Mouse (Mus musculus): ENCODE measurements at regions not wholly inside any gene's neighbourhood (a gene's known extent, or its start where the extent isn't known, plus 50 kb on each side); places are given as distances from the start of the nearest gene placed in this dataset.

DNA sequence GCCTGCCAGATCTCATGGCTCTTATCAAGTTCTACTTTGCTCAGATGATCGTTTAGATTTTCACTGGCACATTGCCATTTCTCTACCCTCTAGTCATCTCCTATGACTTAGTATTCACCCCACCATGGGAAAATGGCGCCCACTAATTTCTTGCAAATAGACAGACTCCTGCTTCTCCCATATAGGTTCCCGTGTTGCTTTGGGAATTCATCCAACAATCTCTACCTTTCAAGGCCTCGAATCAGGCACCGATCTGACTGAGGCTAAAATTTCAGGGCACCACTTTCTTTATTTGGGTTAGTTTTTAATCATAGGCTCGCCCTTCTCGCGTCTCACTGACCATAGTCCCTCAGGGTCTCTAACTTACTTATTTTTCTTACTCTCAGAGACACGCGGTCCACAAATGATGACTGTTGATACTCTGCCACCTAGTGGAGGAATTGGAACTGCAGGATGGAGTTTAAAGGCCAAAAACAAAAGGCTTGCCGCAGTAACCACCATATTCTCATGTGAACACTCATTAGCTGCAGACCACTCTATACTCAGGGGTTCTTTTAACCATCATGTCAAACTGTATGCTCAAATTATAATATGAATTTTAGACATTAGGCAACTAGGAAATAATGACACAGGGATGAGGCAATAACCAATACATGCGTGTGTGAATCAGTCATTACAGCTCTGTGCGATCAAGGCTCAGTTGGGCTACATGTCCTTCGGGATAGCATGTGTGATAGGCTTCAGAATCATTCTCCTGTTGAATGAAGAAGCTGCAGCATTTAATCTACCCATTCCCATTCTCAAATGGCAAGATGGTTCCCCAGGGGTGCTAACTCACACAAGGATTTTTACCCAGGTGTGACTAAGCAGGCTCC is 119.5 kb upstream of the Nhs start:
- Histone ChIP-seq H3K4me3 (no peak overlapping the region), H3K36me3 (no peaks in the 10 kb centered on the region), H3K9ac (no peak overlapping the region), H3K4me2 (no peak overlapping the region), H3K27ac (no peak overlapping the region), H3K4me1 (peaks cover 18% of the 10 kb centered on the region), H3K27me3 (replicated peaks) (0 out of 2 replicates have a peak, but pooled peaks cover 3% of the 10 kb centered on the region), H3K9me3 (replicated peaks) (no peaks in the 10 kb centered on the region)
- ATAC-seq = 0 out of 2 replicates have a peak, but pooled peaks have one; percentile 30
- WGBS (ENCODE audit: insufficient replicate concordance) = 50% methylated on average over 14 of the region's 14 CpGs

DNA sequence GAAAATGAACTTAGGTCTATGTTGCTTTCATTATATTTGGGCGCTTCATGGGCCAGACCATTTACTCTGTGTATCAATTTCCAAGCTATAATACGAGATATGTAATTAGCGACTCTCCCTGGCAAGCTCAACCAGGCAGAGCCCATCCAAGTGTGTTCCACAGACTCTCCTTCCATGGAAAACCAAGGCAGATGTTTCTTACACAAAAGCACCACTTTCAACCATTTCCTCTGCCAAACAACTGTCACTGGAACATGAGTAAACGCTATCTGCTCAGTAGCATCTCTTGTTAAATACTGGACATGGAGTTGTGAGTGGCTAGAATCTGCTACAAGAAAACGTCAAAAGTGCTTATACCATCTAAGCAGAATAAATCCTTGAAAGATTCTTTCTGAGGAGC is 115.1 kb upstream of the Nhs start:
- 0 out of 2 replicates have a peak, but pooled peaks cover 3% of the 10 kb centered on the region for H3K27me3 ChIP-seq (replicated peaks)
- no peak overlapping the region for H3K4me2 ChIP-seq
- no peak for ATAC-seq
- no peaks in the 10 kb centered on the region for H3K36me3 ChIP-seq
- H3K27ac ChIP-seq = no peak overlapping the region
- 75% methylated on average over 5 of the region's 5 CpGs for WGBS (ENCODE audit: insufficient replicate concordance)
- H3K4me3 ChIP-seq = no peak overlapping the region
- H3K9ac ChIP-seq = no peak overlapping the region
- no peaks in the 10 kb centered on the region for H3K9me3 ChIP-seq (replicated peaks)
- peaks cover 25% of the 10 kb centered on the region; the same call in 1 of the 2 replicates for H3K4me1 ChIP-seq

DNA sequence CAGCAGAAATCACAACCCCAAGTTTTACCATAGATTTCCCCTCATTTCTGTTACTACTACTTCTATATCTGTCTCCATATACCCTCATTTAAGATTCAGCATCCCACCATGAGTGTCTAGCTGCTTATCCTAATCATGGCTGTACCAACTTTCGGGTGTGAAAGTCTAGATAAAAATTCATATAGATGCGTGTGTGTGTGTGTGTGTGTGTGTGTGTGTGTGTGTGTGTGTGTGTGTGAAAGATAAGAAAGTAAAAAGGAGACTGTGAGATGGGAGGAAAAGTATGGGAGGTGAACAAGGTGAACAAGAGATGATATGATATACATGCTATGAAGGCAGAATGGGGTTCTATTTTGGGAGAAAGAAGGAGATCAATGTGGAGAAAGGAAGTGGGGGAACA is 111.7 kb upstream of the Nhs start:
- WGBS (ENCODE audit: insufficient replicate concordance) = 29% methylated on average over 2 of the region's 2 CpGs
- H3K9me3 ChIP-seq (replicated peaks) = no peaks in the 10 kb centered on the region
- H3K4me3 ChIP-seq = no peak overlapping the region
- H3K4me2 ChIP-seq = no peak overlapping the region
- no peak overlapping the region for H3K9ac ChIP-seq
- no peak overlapping the region for H3K27ac ChIP-seq
- H3K36me3 ChIP-seq = no peaks in the 10 kb centered on the region
- 0 out of 2 replicates have a peak, but pooled peaks cover 4% of the 10 kb centered on the region for H3K27me3 ChIP-seq (replicated peaks)
- H3K4me1 ChIP-seq = peaks cover 43% of the 10 kb centered on the region
- peak; percentile 76 for ATAC-seq

DNA sequence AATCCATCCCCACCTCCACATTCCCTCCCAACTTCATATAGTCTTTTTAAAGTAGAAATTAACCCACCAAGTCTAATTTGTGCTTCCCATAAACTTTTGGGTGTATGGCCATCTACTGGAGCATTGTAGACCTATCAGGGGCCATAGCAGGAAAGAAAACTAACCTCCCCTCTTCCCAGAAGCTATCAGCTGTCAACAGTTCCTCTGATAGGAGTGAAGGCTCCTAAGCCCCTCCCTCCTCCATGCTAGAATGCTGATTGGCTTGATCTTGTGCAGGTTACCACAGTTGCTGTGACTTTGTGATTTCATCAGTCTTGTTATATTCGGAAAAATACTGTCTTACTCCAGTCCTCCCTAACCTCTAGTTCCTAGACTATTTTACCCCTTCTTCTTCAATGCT is 109.4 kb upstream of the Nhs start:
- Histone ChIP-seq H3K36me3 (no peaks in the 10 kb centered on the region), H3K27ac (peak overlapping the region; percentile 58; the same call in 1 of the 2 replicates), H3K4me1 (peaks cover 43% of the 10 kb centered on the region), H3K4me2 (no peak overlapping the region), H3K9ac (no peak overlapping the region), H3K9me3 (replicated peaks) (no peaks in the 10 kb centered on the region), H3K27me3 (replicated peaks) (0 out of 2 replicates have a peak, but pooled peaks cover 3% of the 10 kb centered on the region), H3K4me3 (no peak overlapping the region)
- 71% methylated on average over 1 of the region's 1 CpGs for WGBS (ENCODE audit: insufficient replicate concordance)
- ATAC-seq = peak; percentile 92

DNA sequence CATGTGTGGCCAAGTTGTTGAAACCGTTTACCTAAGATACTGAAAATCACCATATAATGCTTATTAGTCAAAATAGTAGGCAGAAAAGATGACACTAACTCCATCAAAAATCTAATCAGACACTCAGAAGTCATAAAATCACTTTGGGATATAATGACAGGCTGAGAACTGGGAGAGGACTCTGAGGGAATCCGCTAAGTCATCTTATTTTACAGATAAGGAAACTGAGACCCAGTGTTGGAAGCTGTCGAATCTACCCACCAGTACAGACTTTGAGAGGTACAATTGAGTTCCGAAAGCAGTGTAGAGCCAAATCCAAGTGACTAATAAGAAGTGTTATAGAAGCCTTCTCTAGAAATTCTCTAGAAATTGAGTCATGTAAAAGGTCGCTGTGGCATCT is 108.6 kb upstream of the Nhs start:
- Histone ChIP-seq H3K27ac (peak overlapping the region; percentile 66), H3K9me3 (replicated peaks) (no peaks in the 10 kb centered on the region), H3K4me2 (no peak overlapping the region), H3K4me1 (peaks cover 43% of the 10 kb centered on the region), H3K9ac (no peak overlapping the region), H3K36me3 (no peaks in the 10 kb centered on the region), H3K27me3 (replicated peaks) (0 out of 2 replicates have a peak, but pooled peaks cover 3% of the 10 kb centered on the region), H3K4me3 (no peak overlapping the region)
- WGBS (ENCODE audit: insufficient replicate concordance) = 56% methylated on average over 5 of the region's 5 CpGs
- peak; percentile 65 for ATAC-seq

DNA sequence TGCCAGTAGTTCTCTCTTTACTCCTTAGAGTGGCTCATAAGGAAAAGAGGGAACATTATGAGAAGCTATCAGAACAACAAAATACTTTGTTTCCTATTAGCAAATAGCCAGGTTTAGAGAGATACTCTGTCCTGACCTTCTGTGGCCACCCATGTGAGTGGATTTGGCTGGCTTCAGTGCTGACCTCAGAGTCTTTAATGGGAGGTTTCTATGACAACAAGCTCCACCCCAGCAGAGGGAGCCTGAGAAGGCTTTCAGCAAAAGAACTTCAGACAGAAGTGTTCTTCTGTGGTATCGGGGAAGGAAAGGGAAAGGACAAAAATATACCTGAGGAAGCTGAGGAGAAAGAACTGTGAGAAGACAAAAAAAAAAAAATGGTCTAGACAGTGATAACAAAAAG is 108.1 kb upstream of the Nhs start:
- H3K27me3 ChIP-seq (replicated peaks) = 0 out of 2 replicates have a peak, but pooled peaks cover 3% of the 10 kb centered on the region
- H3K4me3 ChIP-seq = no peak overlapping the region
- peaks cover 43% of the 10 kb centered on the region for H3K4me1 ChIP-seq
- WGBS (ENCODE audit: insufficient replicate concordance) = 48% methylated on average over 1 of the region's 1 CpGs
- no peaks in the 10 kb centered on the region for H3K9me3 ChIP-seq (replicated peaks)
- H3K4me2 ChIP-seq = no peak overlapping the region
- H3K36me3 ChIP-seq = no peaks in the 10 kb centered on the region
- ATAC-seq = 0 out of 2 replicates have a peak, but pooled peaks have one; percentile 32
- no peak overlapping the region for H3K9ac ChIP-seq
- 0 out of 2 replicates have a peak overlapping the region, but pooled peaks have one; percentile 66 for H3K27ac ChIP-seq

DNA sequence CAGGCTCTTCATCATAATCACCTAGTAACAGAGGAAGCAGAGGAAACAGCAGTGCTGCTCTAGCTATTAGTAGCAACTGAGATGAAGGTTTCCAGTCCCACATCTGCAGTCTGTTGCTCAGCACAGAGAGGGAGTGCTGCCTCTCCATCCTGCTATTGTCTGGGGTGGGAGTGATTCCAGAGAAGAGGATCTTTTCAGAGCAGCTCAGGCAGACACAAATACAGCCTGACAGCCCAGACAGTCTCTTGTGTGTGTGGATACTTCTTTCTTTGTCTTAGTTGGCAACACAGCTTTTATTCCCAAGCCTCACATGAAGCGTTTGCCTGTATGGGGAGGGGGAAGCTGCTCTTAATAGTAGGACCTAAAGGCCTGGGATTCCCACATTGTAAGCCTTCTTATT is 107.2 kb upstream of the Nhs start:
- Histone ChIP-seq H3K4me3 (no peak overlapping the region), H3K4me2 (no peak overlapping the region), H3K9me3 (replicated peaks) (no peaks in the 10 kb centered on the region), H3K27ac (no peak overlapping the region), H3K27me3 (replicated peaks) (0 out of 2 replicates have a peak, but pooled peaks cover 3% of the 10 kb centered on the region), H3K4me1 (peaks cover 39% of the 10 kb centered on the region), H3K36me3 (no peaks in the 10 kb centered on the region), H3K9ac (no peak overlapping the region)
- WGBS (ENCODE audit: insufficient replicate concordance) = 31% methylated on average over 1 of the region's 1 CpGs
- no peak for ATAC-seq

DNA sequence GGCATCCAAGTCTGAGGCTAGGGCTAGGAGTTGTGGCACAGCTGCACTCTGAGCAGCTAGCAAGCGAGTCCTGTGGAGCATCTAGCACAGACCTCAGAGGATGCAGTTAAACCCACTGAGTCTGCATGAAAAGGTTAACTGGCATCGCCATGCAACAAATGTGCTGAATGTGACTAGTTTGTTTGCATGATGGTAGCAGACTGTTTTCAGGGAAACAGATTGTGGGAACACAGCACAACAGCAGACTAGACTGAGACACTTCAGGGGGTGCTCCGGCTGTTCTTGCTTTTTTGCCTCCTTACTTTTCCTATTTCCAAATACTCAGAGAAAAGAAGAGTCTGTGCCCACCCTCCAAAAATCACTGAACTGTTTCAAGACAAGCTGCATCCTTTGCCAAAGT is 97.9 kb upstream of the Nhs start:
- 76% methylated on average over 3 of the region's 3 CpGs for WGBS (ENCODE audit: insufficient replicate concordance)

DNA sequence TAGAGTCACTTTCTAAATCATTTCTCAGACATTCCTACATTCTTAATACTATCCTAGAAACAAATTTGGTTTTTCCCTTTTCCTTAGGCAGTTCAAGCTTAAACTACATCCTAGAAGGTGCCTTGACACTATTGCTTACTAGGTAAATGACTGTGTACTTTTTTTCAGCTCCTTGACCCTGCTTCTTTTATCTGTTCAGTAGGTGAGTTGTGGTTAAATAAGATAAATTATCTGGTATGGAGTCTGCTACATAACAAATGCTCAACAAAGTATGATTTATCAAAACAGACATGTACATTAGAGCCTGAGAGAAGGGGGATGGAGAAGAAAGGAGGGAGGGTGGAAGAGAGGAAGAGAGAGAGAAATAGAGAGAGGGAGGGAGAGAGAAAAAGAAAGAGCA is 96.3 kb upstream of the Nhs start:
- Histone ChIP-seq H3K36me3 (no peaks in the 10 kb centered on the region), H3K27ac (no peak overlapping the region), H3K9me3 (replicated peaks) (no peaks in the 10 kb centered on the region), H3K4me2 (no peak overlapping the region), H3K9ac (no peak overlapping the region), H3K4me3 (no peak overlapping the region), H3K4me1 (peaks cover 14% of the 10 kb centered on the region), H3K27me3 (replicated peaks) (peaks cover 9% of the 10 kb centered on the region; the same call in 1 of the 2 replicates)
- ATAC-seq = peak; percentile 68

More for the DNA sequence above, 97.9 kb upstream of the Nhs start:
- H3K4me3 ChIP-seq = no peak overlapping the region
- H3K9ac ChIP-seq = no peak overlapping the region
- H3K27me3 ChIP-seq (replicated peaks) = peaks cover 9% of the 10 kb centered on the region; the same call in 1 of the 2 replicates
- H3K4me1 ChIP-seq = peaks cover 14% of the 10 kb centered on the region
- no peaks in the 10 kb centered on the region for H3K36me3 ChIP-seq
- H3K27ac ChIP-seq = no peak overlapping the region
- no peak for ATAC-seq
- no peak overlapping the region for H3K4me2 ChIP-seq
- no peaks in the 10 kb centered on the region for H3K9me3 ChIP-seq (replicated peaks)

DNA sequence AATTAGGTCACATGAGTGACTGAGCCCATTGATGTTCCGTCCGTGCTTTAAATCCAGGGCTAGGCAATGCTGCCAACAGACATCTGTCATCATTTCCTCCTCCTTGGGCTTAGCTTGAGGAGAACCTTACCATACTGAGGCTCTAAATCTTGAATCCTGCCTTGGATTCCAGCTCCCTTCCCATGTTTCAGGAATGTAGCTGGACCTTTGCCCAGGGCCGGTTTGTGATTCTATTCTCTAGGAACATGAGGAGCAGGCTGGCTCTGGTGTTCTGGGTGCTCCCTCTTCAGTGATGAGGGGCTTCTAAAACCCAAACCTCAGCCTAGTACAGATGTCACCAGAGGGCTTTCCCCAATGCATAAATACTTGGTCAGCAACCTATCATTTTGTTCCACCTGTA is 81.8 kb upstream of the Nhs start:
- 69% methylated on average over 3 of the region's 3 CpGs for WGBS (ENCODE audit: insufficient replicate concordance)
- Histone ChIP-seq H3K27ac (no peak overlapping the region), H3K36me3 (no peaks in the 10 kb centered on the region), H3K9ac (no peak overlapping the region), H3K4me3 (no peak overlapping the region), H3K9me3 (replicated peaks) (no peaks in the 10 kb centered on the region), H3K4me1 (no peaks in the 10 kb centered on the region), H3K27me3 (replicated peaks) (0 out of 2 replicates have a peak, but pooled peaks cover 8% of the 10 kb centered on the region), H3K4me2 (no peak overlapping the region)
- ATAC-seq = no peak

DNA sequence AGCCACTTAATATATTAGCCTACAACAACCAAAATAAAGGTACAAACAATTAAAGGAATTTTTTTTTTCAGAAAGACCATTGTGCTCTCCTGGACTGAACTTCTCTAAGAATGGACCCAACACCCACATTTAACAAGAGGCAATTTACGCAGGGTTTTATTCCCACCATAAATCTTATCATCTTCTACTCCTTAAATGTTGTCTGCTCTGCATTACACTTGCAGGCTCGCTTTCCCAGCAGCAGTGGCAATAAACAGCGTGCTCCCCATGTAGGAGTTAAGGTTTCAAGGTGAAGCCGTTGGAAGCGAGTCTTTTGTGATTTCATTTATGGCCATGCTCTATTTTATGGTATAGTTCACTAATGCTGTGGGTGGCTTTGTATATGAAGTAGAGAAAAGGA is 76.0 kb upstream of the Nhs start:
- Histone ChIP-seq H3K27me3 (replicated peaks) (peaks cover 4% of the 10 kb centered on the region; the same call in 1 of the 2 replicates), H3K9ac (no peak overlapping the region), H3K4me2 (no peak overlapping the region), H3K36me3 (no peaks in the 10 kb centered on the region), H3K27ac (no peak overlapping the region), H3K9me3 (replicated peaks) (no peaks in the 10 kb centered on the region), H3K4me1 (no peaks in the 10 kb centered on the region), H3K4me3 (no peak overlapping the region)
- 57% methylated on average over 5 of the region's 5 CpGs for WGBS (ENCODE audit: insufficient replicate concordance)
- no peak for ATAC-seq

DNA sequence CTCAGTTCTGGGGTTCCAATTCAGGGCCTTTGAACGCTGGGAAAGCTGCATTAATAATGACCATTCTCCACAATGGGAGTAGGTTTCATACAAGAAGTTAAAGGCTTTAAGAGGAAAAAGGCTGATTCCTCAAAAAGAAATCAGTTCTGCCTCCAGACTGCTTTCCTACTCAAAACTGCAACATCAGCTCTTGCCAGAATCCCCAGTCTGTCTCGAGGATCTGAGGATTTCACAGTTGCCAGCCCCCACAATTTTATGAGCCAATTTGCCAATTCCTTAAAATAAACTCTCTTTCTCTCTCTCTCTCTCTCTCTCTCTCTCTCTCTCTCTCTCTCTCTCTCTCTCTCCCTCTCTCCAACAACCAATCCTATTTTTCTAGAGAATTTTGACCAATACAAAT is 51.3 kb upstream of the Nhs start:
- no peak for ATAC-seq
- H3K4me2 ChIP-seq = no peak overlapping the region
- no peak overlapping the region for H3K4me3 ChIP-seq
- H3K36me3 ChIP-seq = no peaks in the 10 kb centered on the region
- H3K27ac ChIP-seq = no peak overlapping the region
- H3K9ac ChIP-seq = no peak overlapping the region
- H3K27me3 ChIP-seq (replicated peaks) = no peaks in the 10 kb centered on the region
- H3K9me3 ChIP-seq (replicated peaks) = no peaks in the 10 kb centered on the region
- no peaks in the 10 kb centered on the region for H3K4me1 ChIP-seq
- 40% methylated on average over 2 of the region's 2 CpGs for WGBS (ENCODE audit: insufficient replicate concordance)
